Mouse (Mus musculus) heart, postnatal 0 days (tissue): ENCODE results near the gene Tchh. TPM values are rescaled to one million over a fixed set of nuclear protein-coding genes. Genes with fewer than 3 reads are reported as not detected.
A peak's percentile ranks its signal among the peaks of the same experiment; 100 is the strongest.

ENCODE experiments used
- ATAC-seq: fragments of 200-750 bp; cut with Nextera tagmentation; 2 replicates; pipeline ENCODE4 v1.8.0; 2017; ENCODE audit warnings: low read depth, moderate number of reproducible peaks, moderate library complexity; ENCODE audit not compliant: insufficient read depth
- DNase-seq: peaks from one replicate; pipeline ENCODE4 v3.0.0-alpha.2; 2016; ENCODE audit warnings: low spot score
- H3K27ac ChIP-seq: fragments of 300-500 bp; sonication (generic); 2 replicates; pipeline ENCODE4 v1.5.1; 2014; ENCODE audit warnings: low read depth, mild to moderate bottlenecking
- H3K27me3 ChIP-seq: fragments of 300-500 bp; sonication (generic); 2 replicates; pipeline ENCODE4 v1.6.1; 2014; ENCODE audit warnings: low read length, mixed read lengths; ENCODE audit not compliant: control insufficient read depth, insufficient read depth
- H3K36me3 ChIP-seq: fragments of 300-500 bp; sonication (generic); replicated peaks from 2 replicates; pipeline ENCODE4 v1.6.1; 2014; ENCODE audit warnings: low read length, mixed read lengths; ENCODE audit not compliant: control insufficient read depth, insufficient read depth
- H3K4me1 ChIP-seq: fragments of 300-500 bp; sonication (generic); 2 replicates; pipeline ENCODE4 v1.6.1; 2014; ENCODE audit warnings: antibody characterized with exemption; ENCODE audit not compliant: control insufficient read depth, insufficient read depth
- H3K4me2 ChIP-seq: fragments of 300-500 bp; sonication (generic); 2 replicates; pipeline ENCODE4 v1.6.1; 2014; ENCODE audit warnings: low read depth, mild to moderate bottlenecking, low read length, moderate library complexity
- H3K4me3 ChIP-seq: fragments of 300-500 bp; sonication (generic); 2 replicates; pipeline ENCODE4 v1.5.1; 2014; ENCODE audit warnings: low read depth, low read length
- H3K9ac ChIP-seq: fragments of 300-500 bp; sonication (generic); replicated peaks from 2 replicates; pipeline ENCODE4 v1.6.1; 2014; ENCODE audit warnings: low read depth, low read length, mixed read lengths
- H3K9me3 ChIP-seq: fragments of 300-500 bp; sonication (generic); replicated peaks from 2 replicates; pipeline ENCODE4 v1.6.1; 2016; ENCODE audit warnings: low read length; ENCODE audit not compliant: control insufficient read depth
- CTCF ChIP-seq: IDR thresholded peaks from 2 replicates; pipeline ENCODE4 v1.5.1; 2016; ENCODE audit warnings: antibody characterized with exemption, control low read depth, low read depth
- EP300 ChIP-seq: IDR thresholded peaks from 2 replicates; pipeline ENCODE4 v1.6.1; 2016; ENCODE audit warnings: antibody characterized with exemption, low read depth
- WGBS: fragments of 180-500 bp; shearing (Covaris S2); extraction: QIAGEN DNeasy Blood & Tissue Kit; methylation state at CpG from one replicate; pipeline ENCODE4 v1.1.7; 2014; 5-methylcytosine and 5-hydroxymethylcytosine counted together
- polyA plus RNA-seq: library from polyadenylated mRNA; unstranded; fragments of >200 nt; fragmentation: Nextera tagmentation; extraction: Ambion mirVana; gene quantifications from 2 replicates; pipeline ENCODE4 v1.2.1, GENCODE M21; 2015
- total RNA-seq: library from RNA; depleted of rRNA; stranded (reverse); fragments of >200 nt; gene quantifications from 2 replicates; pipeline ENCODE4 v1.2.3, GENCODE M21; 2014; ENCODE audit warnings: low replicate concordance

Gene Tchh
- total and polyA plus RNA-seq, 2 experiments from 2014 or later = 0.25 to 0.31 TPM

- H3K9me3 ChIP-seq = no peaks in the 10 kb centered on the region
- H3K27ac ChIP-seq = no peak overlapping the region; the same call in 1 of the 2 replicates
- no peak for TF ChIP-seq EP300
- peak; percentile 21 for TF ChIP-seq CTCF
- peak overlapping the region; percentile 57 for H3K4me3 ChIP-seq
- H3K4me1 ChIP-seq = peaks cover 13% of the 10 kb centered on the region
- ATAC-seq = peak; percentile 27
- H3K9ac ChIP-seq = peak overlapping the region; percentile 24; the same call in 1 of the 2 replicates
- under 1% methylated on average over 59 of the region's 59 CpGs for WGBS
- H3K27me3 ChIP-seq = peaks cover 55% of the 10 kb centered on the region
- DNase-seq = peak; percentile 63
- H3K36me3 ChIP-seq = no peaks in the 10 kb centered on the region
- peak overlapping the region; percentile 81 for H3K4me2 ChIP-seq
Observed at GRCm38 (mm10) chr3:93447138-93447841, 5.2 kb downstream of the Tchh start.

DNA sequence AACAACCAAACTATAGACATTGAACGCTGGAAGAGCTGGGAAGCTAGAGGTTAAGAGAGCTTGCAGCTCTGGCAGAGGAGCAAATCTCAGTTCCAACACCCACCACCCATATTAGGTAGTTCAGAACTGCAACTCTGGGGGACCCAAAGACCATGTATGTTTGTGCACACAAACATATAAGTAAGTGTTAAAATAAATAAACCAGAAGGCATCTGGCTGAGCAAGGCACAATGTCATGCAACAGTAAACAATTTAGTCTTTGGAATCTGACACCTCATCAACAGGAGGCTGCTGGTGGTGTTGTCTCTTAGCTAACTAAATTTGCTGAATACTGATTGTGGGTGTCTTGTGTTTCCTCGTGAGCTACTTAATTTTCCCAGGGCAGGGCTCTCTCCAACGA is 24.4 kb downstream of the Tchh start:
- Histone ChIP-seq H3K9ac (no peak overlapping the region), H3K4me1 (0 out of 2 replicates have a peak, but pooled peaks cover 6% of the 10 kb centered on the region), H3K9me3 (no peaks in the 10 kb centered on the region), H3K4me2 (no peak overlapping the region), H3K27me3 (no peaks in the 10 kb centered on the region), H3K4me3 (no peak overlapping the region), H3K27ac (no peak overlapping the region), H3K36me3 (no peaks in the 10 kb centered on the region)
- ATAC-seq = no peak
- TF ChIP-seq CTCF = no peak
- TF ChIP-seq EP300 = no peak
- 58% methylated on average over 3 of the region's 3 CpGs for WGBS
- DNase-seq = no peak

DNA sequence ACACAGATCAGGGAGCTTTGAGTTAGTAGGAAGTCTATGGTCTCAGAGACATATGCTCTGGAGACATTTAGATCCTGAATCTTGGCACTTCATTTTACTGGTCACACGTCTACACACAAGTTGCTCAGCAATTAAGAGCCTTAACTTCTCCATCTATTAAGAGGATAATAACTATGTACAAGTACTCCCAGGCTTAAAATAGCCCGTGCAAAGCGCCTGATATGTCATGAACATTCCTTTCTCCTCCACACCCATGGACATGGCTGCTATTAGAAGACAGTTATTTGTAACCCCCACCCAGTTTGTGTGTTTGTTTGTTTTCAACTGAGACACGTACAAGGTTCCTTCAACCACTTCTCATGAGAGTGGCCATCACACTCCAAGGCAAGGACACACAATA is 25.0 kb downstream of the Tchh start:
- H3K9ac ChIP-seq = no peak overlapping the region
- H3K4me2 ChIP-seq = no peak overlapping the region
- no peaks in the 10 kb centered on the region for H3K36me3 ChIP-seq
- TF ChIP-seq CTCF (no peak), EP300 (no peak)
- no peaks in the 10 kb centered on the region for H3K27me3 ChIP-seq
- no peak for DNase-seq
- WGBS = 38% methylated on average over 4 of the region's 4 CpGs
- ATAC-seq = no peak
- H3K9me3 ChIP-seq = no peaks in the 10 kb centered on the region
- H3K27ac ChIP-seq = no peak overlapping the region
- no peak overlapping the region for H3K4me3 ChIP-seq
- 0 out of 2 replicates have a peak, but pooled peaks cover 6% of the 10 kb centered on the region for H3K4me1 ChIP-seq

DNA sequence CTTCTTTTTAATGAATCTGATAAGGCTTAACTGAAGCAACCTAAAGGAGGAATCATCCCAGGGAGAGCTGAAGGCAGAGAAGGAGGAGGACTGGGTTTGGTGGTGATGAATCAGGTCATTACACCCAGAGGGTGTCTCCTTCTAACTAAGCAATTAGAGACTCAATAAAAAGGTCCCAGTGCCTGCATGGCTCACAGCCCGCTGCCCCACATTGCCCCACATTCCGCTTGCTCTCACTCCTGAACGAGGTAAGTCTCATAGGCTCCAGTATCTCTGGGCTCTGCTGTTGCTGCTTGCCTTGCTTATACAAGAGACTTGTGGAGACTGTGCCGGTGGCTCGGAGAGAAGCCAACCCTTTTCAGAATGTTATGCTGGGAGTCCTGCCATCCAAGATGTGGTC is 26.4 kb downstream of the Tchh start, which contains the start of gene Tchhl1:
Gene Tchhl1, plus strand, starts transcription at position 194 of the 400 bp plus-strand sequence.
- H3K9me3 ChIP-seq = no peaks in the 10 kb centered on the region
- no peaks in the 10 kb centered on the region for H3K36me3 ChIP-seq

GRCm38 (mm10) chr3:93469629-93470028 is 27.5 kb downstream of the Tchh start:
- no peak overlapping the region for H3K9ac ChIP-seq
- no peaks in the 10 kb centered on the region for H3K27me3 ChIP-seq
- H3K9me3 ChIP-seq = no peaks in the 10 kb centered on the region
- 76% methylated on average over 3 of the region's 3 CpGs for WGBS
- DNase-seq (no peak), ATAC-seq (no peak)
- H3K4me1 ChIP-seq = 0 out of 2 replicates have a peak, but pooled peaks cover 6% of the 10 kb centered on the region
- no peak overlapping the region for H3K27ac ChIP-seq
- H3K36me3 ChIP-seq = no peaks in the 10 kb centered on the region
- H3K4me2 ChIP-seq = no peak overlapping the region
- no peak overlapping the region for H3K4me3 ChIP-seq
- TF ChIP-seq CTCF (no peak), EP300 (no peak)

More for the DNA sequence above, 26.4 kb downstream of the Tchh start, which contains the start of gene Tchhl1:
- ATAC-seq = no peak
- H3K4me3 ChIP-seq = no peak within 1 kb of the TSS
- 0 out of 2 replicates have a peak, but pooled peaks cover 6% of the 10 kb centered on the region for H3K4me1 ChIP-seq
- H3K4me2 ChIP-seq = no peak within 1 kb of the TSS
- no peak for DNase-seq
- no peak within 1 kb of the TSS for H3K9ac ChIP-seq
- H3K27ac ChIP-seq = no peak within 1 kb of the TSS
- 63% methylated on average over 5 of the region's 5 CpGs for WGBS
- no peaks in the 10 kb centered on the region for H3K27me3 ChIP-seq
- TF ChIP-seq EP300 (no peak), CTCF (no peak)
